Mouse (Mus musculus) left cerebral cortex, adult 2 months (tissue): ENCODE data around the gene Rfx1. TPM values are rescaled to one million over a fixed set of nuclear protein-coding genes. Genes with fewer than 3 reads are reported as not detected.

Experiments used
- DNase-seq, 2 experiments: peaks; one replicate each; pipeline ENCODE4 v3.0.0; 2021 to 2022; ENCODE audit warnings: low spot score in 2 of 2, mixed read lengths in 1 of 2; ENCODE audit errors: extremely low spot score in 1 of 2
- H3K27ac ChIP-seq: fragments of 200-600 bp; 2 replicates; pipeline ENCODE4 v1.8.1; 2022
- H3K4me3 ChIP-seq: fragments of 200-600 bp; 2 replicates; pipeline ENCODE4 v1.8.1; 2022
- CTCF ChIP-seq: fragments of 200-600 bp; IDR thresholded peaks from 2 replicates; pipeline ENCODE4 v1.8.1; 2022; ENCODE audit warnings: antibody characterized with exemption, mild to moderate bottlenecking, moderate library complexity
- intact Hi-C: fragments of 180-260 bp; cut with DNase I; formaldehyde crosslinking; loops from one replicate; pipeline ENCODE4 v1.15.1; 2025
- microRNA-seq, 2 experiments: library from miRNA; unstranded; fragments of <30 nt; microRNA quantifications; one replicate each; pipeline ENCODE4 v1.2.0; 2021
- total RNA-seq, 2 experiments: library from RNA; stranded (reverse); gene quantifications; 2 replicates each; pipeline ENCODE4 v1.2.3; 2021

The Rfx1 gene
- total RNA-seq, 2 experiments from 2014 or later: 27.1 to 30.0 TPM

- H3K27ac ChIP-seq: no peak overlapping the region
- no peak for TF ChIP-seq CTCF
- no peak overlapping the region for H3K4me3 ChIP-seq
- intact Hi-C loops: no loop called here
- DNase-seq: no peak
Measured at GRCm38 (mm10) chr8:84127202-84127901, 60.7 kb downstream of the Rfx1 start.

- Histone ChIP-seq H3K4me3 (no peak overlapping the region), H3K27ac (no peak overlapping the region)
- intact Hi-C loops: no loop called here
- DNase-seq: no peak
- no peak for TF ChIP-seq CTCF
Measured at GRCm38 (mm10) chr8:84128277-84128676, 61.6 kb downstream of the Rfx1 start.

GRCm38 (mm10) chr8:84130806-84131205, 64.2 kb downstream of the Rfx1 start:
- no peak for TF ChIP-seq CTCF
- DNase-seq: no peak
- H3K4me3 ChIP-seq: no peak overlapping the region
- intact Hi-C loops: no loop called here
- H3K27ac ChIP-seq: no peak overlapping the region

- no peak overlapping the region for H3K4me3 ChIP-seq
- no peak for DNase-seq
Measured at GRCm38 (mm10) chr8:84132225-84132624, 65.6 kb downstream of the Rfx1 start.

GRCm38 (mm10) chr8:84137848-84138247, 71.2 kb downstream of the Rfx1 start:
- TF ChIP-seq CTCF: no peak
- no peak overlapping the region for H3K4me3 ChIP-seq
- intact Hi-C loops: no loop called here
- H3K27ac ChIP-seq: no peak overlapping the region
- DNase-seq: no peak

More at GRCm38 (mm10) chr8:84132225-84132624, 65.6 kb downstream of the Rfx1 start:
- intact Hi-C loops: no loop called here
- TF ChIP-seq CTCF: no peak
- H3K27ac ChIP-seq: no peak overlapping the region

- intact Hi-C loops: no loop called here
Measured at GRCm38 (mm10) chr8:84140838-84141237, 74.2 kb downstream of the Rfx1 start.

GRCm38 (mm10) chr8:84144636-84145245, 78.1 kb downstream of the Rfx1 start:
- DNase-seq: no peak

More at GRCm38 (mm10) chr8:84140838-84141237, 74.2 kb downstream of the Rfx1 start:
- no peak for DNase-seq
- H3K27ac ChIP-seq: no peak overlapping the region
- H3K4me3 ChIP-seq: no peak overlapping the region
- no peak for TF ChIP-seq CTCF

More at GRCm38 (mm10) chr8:84144636-84145245, 78.1 kb downstream of the Rfx1 start:
- intact Hi-C loops: no loop called here
- TF ChIP-seq CTCF: no peak
- no peak overlapping the region for H3K27ac ChIP-seq
- H3K4me3 ChIP-seq: no peak overlapping the region

Small RNA genes lying within 50 kb of the gene (microRNA-seq; reads per million reads assigned to microRNA genes)
- 0 reads per million in 2 experiments for gene Mir709

Other genes starting within 250 kb of the Rfx1 start
- 100 to 1,000 TPM; 397 to 418 TPM for gene Adgrl1, start 166.7 kb upstream of the Rfx1 start, total RNA-seq
- gene Gm10644, start 111.6 kb upstream of the Rfx1 start, total RNA-seq: under 1 TPM; 0.44 to 0.63 TPM
- gene Asf1b, start 111.3 kb upstream of the Rfx1 start, total RNA-seq: under 1 TPM; 0.35 to 0.66 TPM
- gene Prkaca, start 93.8 kb upstream of the Rfx1 start, total RNA-seq: 100 to 1,000 TPM; 236 to 250 TPM
- gene Samd1, start 69.2 kb upstream of the Rfx1 start, total RNA-seq: 10 to 100 TPM; 39.3 to 43.7 TPM
- gene 1700067K01Rik, start 65.3 kb upstream of the Rfx1 start, total RNA-seq: under 1 TPM in 1 of 2 experiments, not detected in 1; 0.41 TPM
- 1 to 10 TPM; 1.0 to 1.3 TPM for gene 2210011C24Rik, start 54.7 kb upstream of the Rfx1 start, total RNA-seq
- 1 to 10 TPM; 2.2 to 2.7 TPM for gene Palm3, start 45.4 kb upstream of the Rfx1 start, total RNA-seq
- gene Il27ra, start 24.2 kb upstream of the Rfx1 start, total RNA-seq: under 1 TPM; 0.23 to 0.41 TPM
- not detected for gene Rln3, start 21.8 kb upstream of the Rfx1 start, total RNA-seq
- gene Gm10643, start 1.7 kb upstream of the Rfx1 start, total RNA-seq: 1 to 10 TPM; 2.8 to 3.5 TPM
- 10 to 100 TPM; 17.9 to 18.0 TPM for gene Dcaf15, start 37.9 kb downstream of the Rfx1 start, total RNA-seq
- gene Podnl1, start 59.2 kb downstream of the Rfx1 start, total RNA-seq: not detected
- 10 to 100 TPM; 49.9 to 52.2 TPM for gene Cc2d1a, start 81.1 kb downstream of the Rfx1 start, total RNA-seq
- 1 to 10 TPM; 2.0 to 2.8 TPM for gene 4930432K21Rik, start 81.2 kb downstream of the Rfx1 start, total RNA-seq
- gene Nanos3, start 118.4 kb downstream of the Rfx1 start, total RNA-seq: 1 to 10 TPM; 2.0 to 3.0 TPM
- 10 to 100 TPM; 15.1 to 17.8 TPM for gene Zswim4, start 170.2 kb downstream of the Rfx1 start, total RNA-seq
- gene D8Ertd738e, start 182.9 kb downstream of the Rfx1 start, total RNA-seq: 100 to 1,000 TPM; 124 to 140 TPM
- gene Mri1, start 190.5 kb downstream of the Rfx1 start, total RNA-seq: 10 to 100 TPM; 13.2 to 16.5 TPM
- 10 to 100 TPM; 27.7 to 35.5 TPM for gene Ccdc130, start 203.5 kb downstream of the Rfx1 start, total RNA-seq